Mouse (Mus musculus) olfactory bulb, adult 2 months (tissue): ENCODE data around the gene Prr36.

Source experiments
- CTCF ChIP-seq: fragments of 200-500 bp; IDR thresholded peaks from 2 replicates; pipeline ENCODE4 v1.5.1; 2012; ENCODE audit warnings: low read depth, mild to moderate bottlenecking, low read length, moderate library complexity; ENCODE audit not compliant: insufficient read depth
- POLR2A ChIP-seq: fragments of 200-500 bp; IDR thresholded peaks from 2 replicates; pipeline ENCODE4 v1.6.1; 2012; ENCODE audit warnings: mild to moderate bottlenecking, low read depth, low read length, moderate library complexity; ENCODE audit not compliant: insufficient read depth

GRCm38 (mm10) chr8:4216791-4217621, at the start of gene Prr36:
- TF ChIP-seq CTCF, result no peak
- peak; percentile 57; the same call in 1 of the 2 replicates for TF ChIP-seq POLR2A
